Mouse (Mus musculus): ENCODE results near the gene 1700029P11Rik. TPM values are rescaled to one million over a fixed set of nuclear protein-coding genes. Genes with fewer than 3 reads are reported as not detected.
"Not testable (repeated sequence)": the region's sequence is repeated elsewhere in the genome, so short reads cannot be mapped to it uniquely, and the experiment has no call there.

The 1700029P11Rik gene
- polyA plus RNA-seq, 1 experiment = not detected

GRCm38 (mm10) chr15:81956457-81956856 is 23.9 kb upstream of the 1700029P11Rik start:
- peak in 1 of 2 experiments; percentile 75 for DNase-seq (ENCODE audit: extremely low spot score in 1 of 2, low spot score in 1 of 2)

GRCm38 (mm10) chr15:81957598-81957997 is 22.7 kb upstream of the 1700029P11Rik start:
- peak in 1 of 2 experiments; percentile 62 for DNase-seq (ENCODE audit: extremely low spot score in 1 of 2, low spot score in 1 of 2)

GRCm38 (mm10) chr15:81958906-81959305 is 21.4 kb upstream of the 1700029P11Rik start:
- DNase-seq (ENCODE audit: extremely low spot score in 1 of 2, low spot score in 1 of 2) = no peak

GRCm38 (mm10) chr15:81960171-81961077 is 19.9 kb upstream of the 1700029P11Rik start, which contains the start of gene Pmm1:
Gene Pmm1 (minus strand): TSS chr15:81960930.
- peak; percentile 96 to 98 for DNase-seq (ENCODE audit: extremely low spot score in 1 of 2, low spot score in 1 of 2)

GRCm38 (mm10) chr15:81961078-81961451 is 19.3 kb upstream of the 1700029P11Rik start:
- DNase-seq (ENCODE audit: extremely low spot score in 1 of 2, low spot score in 1 of 2) = no peak

GRCm38 (mm10) chr15:81964262-81964661 is 16.1 kb upstream of the 1700029P11Rik start:
- DNase-seq (ENCODE audit: extremely low spot score in 1 of 2, low spot score in 1 of 2) = no peak

GRCm38 (mm10) chr15:81964980-81965545 is 15.3 kb upstream of the 1700029P11Rik start:
- DNase-seq (ENCODE audit: extremely low spot score in 1 of 2, low spot score in 1 of 2) = no peak

- no peak for DNase-seq (ENCODE audit: extremely low spot score in 1 of 2, low spot score in 1 of 2)
Measured at GRCm38 (mm10) chr15:81966062-81966829, 14.1 kb upstream of the 1700029P11Rik start.

- DNase-seq (ENCODE audit: extremely low spot score in 1 of 2, low spot score in 1 of 2) = no peak
Measured at GRCm38 (mm10) chr15:81967821-81968220, 12.5 kb upstream of the 1700029P11Rik start.

GRCm38 (mm10) chr15:81968447-81968846 is 11.9 kb upstream of the 1700029P11Rik start:
- no peak for DNase-seq (ENCODE audit: extremely low spot score in 1 of 2, low spot score in 1 of 2)

- DNase-seq (ENCODE audit: extremely low spot score in 1 of 2, low spot score in 1 of 2) = no peak
Measured at GRCm38 (mm10) chr15:81969173-81969572, 11.2 kb upstream of the 1700029P11Rik start.

GRCm38 (mm10) chr15:81969635-81970034 is 10.7 kb upstream of the 1700029P11Rik start:
- not testable (repeated sequence) for DNase-seq (ENCODE audit: extremely low spot score in 1 of 2, low spot score in 1 of 2)

- DNase-seq (ENCODE audit: extremely low spot score in 1 of 2, low spot score in 1 of 2) = not testable (repeated sequence)
Measured at GRCm38 (mm10) chr15:81970498-81970897, 9.8 kb upstream of the 1700029P11Rik start.

GRCm38 (mm10) chr15:81975156-81975555 is 5.2 kb upstream of the 1700029P11Rik start:
- DNase-seq (ENCODE audit: extremely low spot score in 1 of 2, low spot score in 1 of 2) = not testable (repeated sequence)

- DNase-seq (ENCODE audit: extremely low spot score in 1 of 2, low spot score in 1 of 2) = no peak
Measured at GRCm38 (mm10) chr15:81982173-81982572, 1.8 kb downstream of the 1700029P11Rik start.

GRCm38 (mm10) chr15:81985267-81986161 is 5.2 kb downstream of the 1700029P11Rik start:
- DNase-seq (ENCODE audit: extremely low spot score in 1 of 2, low spot score in 1 of 2) = peak in 1 of 2 experiments; percentile 30

GRCm38 (mm10) chr15:81987646-81988045 is 7.3 kb downstream of the 1700029P11Rik start, which contains the start of gene Xrcc6:
Gene Xrcc6 (plus strand): TSS chr15:81987835.
- no peak for DNase-seq (ENCODE audit: extremely low spot score in 1 of 2, low spot score in 1 of 2)

- peak; percentile 77 to 92 for DNase-seq (ENCODE audit: extremely low spot score in 1 of 2, low spot score in 1 of 2)
Measured at GRCm38 (mm10) chr15:81989371-81990062, 9.2 kb downstream of the 1700029P11Rik start.

GRCm38 (mm10) chr15:81990549-81990948 is 10.2 kb downstream of the 1700029P11Rik start:
- no peak for DNase-seq (ENCODE audit: extremely low spot score in 1 of 2, low spot score in 1 of 2)

All from frontal cortex, adult 2 months (tissue).